Mouse (Mus musculus): ENCODE measurements around the gene Tiam2.

DNA sequence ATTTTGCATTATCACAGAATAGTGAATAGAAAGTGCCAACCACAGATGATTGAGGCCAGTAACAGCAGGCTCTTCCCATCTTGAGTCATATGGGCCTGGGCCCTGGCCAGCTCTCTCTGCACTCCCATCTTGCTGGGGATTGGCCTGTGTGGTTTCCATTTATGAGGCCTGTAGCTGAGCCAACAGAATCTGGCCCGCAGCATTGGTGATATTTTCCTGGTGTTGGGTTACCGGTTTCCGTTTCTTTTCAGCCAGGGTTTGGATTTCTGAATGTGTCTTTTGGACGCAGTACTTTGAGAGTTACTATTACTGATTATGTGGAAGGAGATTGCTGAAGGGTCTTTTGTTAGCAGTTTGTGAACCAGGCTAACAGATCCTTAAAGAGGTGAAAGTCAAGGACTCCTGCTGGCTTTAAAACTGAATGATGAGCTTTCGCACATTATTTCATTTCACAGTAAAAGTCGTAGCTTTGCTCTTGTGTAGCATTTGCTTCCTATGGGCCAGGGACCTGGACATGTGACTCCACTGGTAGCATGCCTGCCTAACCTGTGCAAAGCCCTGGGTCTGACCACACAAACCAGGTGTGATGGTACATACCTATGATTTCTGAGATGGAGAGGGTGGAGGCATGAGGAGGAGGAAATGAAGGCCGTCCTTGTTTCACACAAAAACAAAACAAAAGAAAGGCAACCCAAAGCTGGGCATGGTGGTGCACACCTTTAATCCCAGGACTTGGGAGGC is 5.5 kb downstream of the Tiam2 start:
- TF ChIP-seq GATA1 (IDR thresholded peaks at IDR 0.05; ENCODE audit: borderline replicate concordance, low read length) (no peak), FLI1 (IDR thresholded peaks at IDR 0.05; ENCODE audit: low read length) (no peak)

All from megakaryocyte, embryonic 14.5 days (primary cell).